Mouse (Mus musculus): ENCODE results near the gene Maml2.

DNA sequence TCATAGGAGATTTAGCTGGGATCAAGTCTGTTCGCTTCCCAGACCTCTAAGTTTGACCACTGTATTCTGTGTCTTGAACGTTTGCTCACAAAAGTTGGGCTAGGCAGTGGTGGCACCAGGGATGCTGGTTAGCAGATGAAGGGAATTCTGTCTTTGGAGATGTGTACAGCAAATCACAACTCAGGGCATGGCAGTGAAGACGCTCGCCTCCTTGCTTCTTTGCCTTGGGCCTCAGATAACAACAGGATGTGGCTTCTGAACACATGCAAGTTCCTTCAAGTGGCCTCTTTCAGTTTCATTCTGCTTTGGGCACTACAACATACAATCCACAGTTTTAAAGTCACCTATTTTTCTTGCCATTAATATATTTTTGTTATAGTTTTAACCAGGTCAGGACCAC lies 168.6 kb downstream of the Maml2 start:
- TF ChIP-seq POLR2A (IDR thresholded peaks at IDR 0.05; ENCODE audit: insufficient read length, low read depth) (no peak), MYOG (IDR thresholded peaks at IDR 0.05; ENCODE audit: control insufficient read depth in 1 of 3, insufficient read depth in 1 of 3, insufficient read length in 2 of 3, low read depth in 2 of 3) (no peak), MAX (IDR thresholded peaks at IDR 0.05; ENCODE audit: low read depth) (no peak), CEBPB (IDR thresholded peaks at IDR 0.05; ENCODE audit: insufficient read depth, poor library complexity, severe bottlenecking) (no peak), POLR2AphosphoS2 (IDR thresholded peaks at IDR 0.05; ENCODE audit: insufficient read length, low read depth) (no peak), REST (IDR thresholded peaks at IDR 0.05; ENCODE audit: insufficient read depth, insufficient read length) (no peak)
